Mouse (Mus musculus) kidney, postnatal 25 days (tissue): Measurements from ENCODE around the gene Olfr1184.
"Not testable (repeated sequence)": the region's sequence is repeated elsewhere in the genome, so short reads cannot be mapped to it uniquely, and the experiment has no call there.

ENCODE experiments used
- DNase-seq, 2 experiments: peaks; one replicate each; pipeline ENCODE4 v3.0.0; 2021; ENCODE audit warnings: mixed read lengths in 2 of 2

Olfr1184 gene

GRCm38 (mm10) chr2:88483298-88483697, at the start of gene Olfr1184:
Gene Olfr1184 (plus strand): TSS chr2:88483598.
- no peak for DNase-seq

- DNase-seq: no peak
Measured at GRCm38 (mm10) chr2:88449031-88449430, 34.4 kb upstream of the Olfr1184 start, which contains the start of gene Gm13757. Gene Gm13757 (minus strand): TSS chr2:88449131.

DNA sequence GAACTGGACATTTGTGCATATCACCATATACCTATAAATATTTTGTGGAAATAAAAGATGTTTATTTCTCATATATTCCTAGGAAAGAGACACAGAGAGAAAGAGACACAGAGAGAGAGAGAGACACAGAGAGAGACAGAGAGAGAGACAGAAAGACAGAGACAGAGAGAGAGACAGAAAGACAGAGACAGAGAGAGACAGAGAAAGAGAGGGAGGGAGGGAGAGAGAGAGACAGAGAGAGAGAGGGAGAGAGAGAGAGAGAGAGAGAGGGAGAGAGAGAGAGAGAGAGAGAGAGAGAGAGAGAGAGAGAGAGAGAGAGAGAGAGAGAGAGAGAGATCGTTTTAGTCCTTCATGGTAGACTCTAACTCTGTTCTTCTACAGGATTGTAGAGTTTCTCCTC, 28.8 kb upstream of the Olfr1184 start, which contains the start of gene Olfr1183:
TSS of gene Olfr1183 (plus strand) at position 301 of the 400 bp plus-strand sequence.
- DNase-seq: not testable (repeated sequence)

DNA sequence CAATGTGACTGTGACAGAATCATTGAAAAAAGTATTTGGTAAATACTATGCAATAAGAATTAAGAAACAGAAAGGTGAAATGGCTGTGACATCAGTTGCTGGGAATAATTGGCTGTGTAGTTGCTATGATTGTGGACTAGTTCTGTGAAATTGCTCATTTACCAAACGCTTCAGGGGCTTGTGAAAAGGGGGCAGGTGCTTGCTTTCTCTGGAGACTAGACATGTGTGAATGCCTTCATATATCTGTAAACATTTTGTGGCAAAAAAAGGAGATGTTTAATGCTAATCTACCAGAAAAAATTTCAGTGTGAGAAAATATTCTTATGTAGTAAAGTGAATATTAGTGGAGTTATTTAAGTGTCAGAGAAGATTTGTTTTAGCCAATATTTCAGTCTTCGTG, 9.6 kb downstream of the Olfr1184 start, which contains the start of gene Olfr1185-ps1:
TSS of gene Olfr1185-ps1 (plus strand) at position 301 of the 400 bp plus-strand sequence.
- DNase-seq: no peak

DNA sequence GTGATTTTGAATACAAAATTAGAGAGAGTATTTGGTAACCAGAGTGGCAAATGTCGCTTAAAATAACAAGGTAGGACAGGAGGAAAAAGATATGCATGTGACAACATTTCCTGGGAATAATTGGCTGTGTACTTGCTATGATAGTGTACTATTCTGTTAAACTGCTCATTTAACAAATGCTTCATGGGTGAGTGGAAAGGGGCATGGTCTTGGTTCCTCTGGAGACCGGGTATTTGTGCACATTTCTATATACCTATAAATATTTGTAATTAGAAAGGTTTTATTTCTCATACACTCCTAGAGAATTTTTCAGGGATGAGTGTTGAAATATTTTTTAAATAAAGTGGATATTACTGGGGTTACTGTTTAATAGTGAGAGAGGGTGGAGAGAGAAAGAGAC, 34.9 kb downstream of the Olfr1184 start, which contains the start of gene Olfr1186:
TSS of gene Olfr1186 (plus strand) at position 301 of the 400 bp plus-strand sequence.
- no peak for DNase-seq

- no peak for DNase-seq
Measured at GRCm38 (mm10) chr2:88525720-88526119, 42.3 kb downstream of the Olfr1184 start.
